ENCODE assay signal across 12 mouse cellular contexts in genomic region chr16:44717141-44717634, GRCm38 (mm10). TPM values are rescaled to one million over a fixed set of nuclear protein-coding genes. Genes with fewer than 3 reads are reported as not detected.
DNase-seq lines count a peak whose midpoint lies in the region; ATAC-seq and TF ChIP-seq lines count a peak whose summit lies in the region.
"Had no signal": no experiment of that assay in that cellular context is flagged by ENCODE, and none has a peak within 500 bp of the region (broad histone marks: within the 10 kb centered on the region; RNA-seq: fewer than 3 reads in every experiment).

No protein-coding gene starts in this region.

- WGBS in neural tube, embryonic 11.5 days = 87% methylated on average over 2 of the region's 2 CpGs
- WGBS in hindbrain, postnatal 0 days = 71% methylated on average over 2 of the region's 2 CpGs
- 82% methylated on average over 2 of the region's 2 CpGs for WGBS in stomach, postnatal 0 days

- H3K4me1 ChIP-seq in neural tube, embryonic 11.5 days (ENCODE audit: control insufficient read depth, insufficient read depth, low read length) = 0 out of 2 replicates have a peak, but pooled peaks cover 2% of the 10 kb centered on the region
- H3K4me1 ChIP-seq in hindbrain, postnatal 0 days (ENCODE audit: insufficient read depth, low read length) = no peaks in the 10 kb centered on the region
- no peaks in the 10 kb centered on the region for H3K4me1 ChIP-seq in stomach, postnatal 0 days (replicated peaks; ENCODE audit: control insufficient read depth, insufficient read depth)

- DNase-seq in cerebellum, adult 11 months = no peak
- DNase-seq in neural tube, embryonic 11.5 days (ENCODE audit: low spot score) = no peak
- no peak for DNase-seq in neural tube, embryonic 10.5 days (ENCODE audit: extremely low spot score, low spot score)
- DNase-seq in hindbrain, postnatal 0 days (ENCODE audit: low spot score) = no peak
- DNase-seq in stomach, postnatal 0 days (ENCODE audit: low spot score) = no peak
- DNase-seq in layer of hippocampus, postnatal 10 days (ENCODE audit: low spot score in 2 of 2) = no peak
- DNase-seq in spleen, adult 18-20 months = no peak

- no peaks in the 10 kb centered on the region for H3K36me3 ChIP-seq in neural tube, embryonic 11.5 days (ENCODE audit: control insufficient read depth, insufficient read depth, low read length)
- 0 out of 2 replicates have a peak, but pooled peaks cover 6% of the 10 kb centered on the region for H3K36me3 ChIP-seq in hindbrain, postnatal 0 days (ENCODE audit: insufficient read depth, low read length)
- H3K36me3 ChIP-seq in stomach, postnatal 0 days (ENCODE audit: control insufficient read depth, insufficient read depth, low read length) = peaks cover 2% of the 10 kb centered on the region; the same call in 1 of the 2 replicates

- H3K27me3 ChIP-seq in neural tube, embryonic 11.5 days (ENCODE audit: control insufficient read depth, insufficient read depth, low read length) = no peaks in the 10 kb centered on the region
- H3K27me3 ChIP-seq in hindbrain, postnatal 0 days (ENCODE audit: insufficient read depth, low read length) = no peaks in the 10 kb centered on the region
- H3K27me3 ChIP-seq in stomach, postnatal 0 days (ENCODE audit: control insufficient read depth, insufficient read depth, low read length) = no peaks in the 10 kb centered on the region
- H3K27me3 ChIP-seq: heart, embryonic 12.5 days had no signal

- H3K27ac ChIP-seq in neural tube, embryonic 11.5 days (ENCODE audit: low read depth, low read length) = no peak overlapping the region
- H3K27ac ChIP-seq in hindbrain, postnatal 0 days = no peak overlapping the region
- H3K27ac ChIP-seq in stomach, postnatal 0 days (replicated peaks) = no peak overlapping the region
- H3K27ac ChIP-seq: macrophage had no signal

- no peak overlapping the region for H3K4me2 ChIP-seq in neural tube, embryonic 11.5 days (ENCODE audit: low read depth)
- no peak overlapping the region for H3K4me2 ChIP-seq in hindbrain, postnatal 0 days (ENCODE audit: low read depth, low read length)
- H3K4me2 ChIP-seq in stomach, postnatal 0 days (replicated peaks; ENCODE audit: low read depth) = no peak overlapping the region
- H3K4me2 ChIP-seq: heart, embryonic 12.5 days; liver, embryonic 11.5 days had no signal

- 0 out of 2 replicates have a peak, but pooled peaks have one; percentile 11 for ATAC-seq in cerebellum, adult (ENCODE audit: insufficient number of reproducible peaks, low FRiP score, low TSS enrichment)
- peak; percentile 38; the same call in 1 of the 2 replicates for ATAC-seq in neural tube, embryonic 11.5 days (ENCODE audit: insufficient read depth, low FRiP score, low TSS enrichment)
- peak; percentile 63 for ATAC-seq in hindbrain, postnatal 0 days
- peak; percentile 46 for ATAC-seq in stomach, postnatal 0 days (ENCODE audit: low FRiP score, low TSS enrichment)

- TF ChIP-seq EP300 in stomach, postnatal 0 days (optimal IDR thresholded peaks at IDR 0.05) = no peak

- no peaks in the 10 kb centered on the region for H3K9me3 ChIP-seq in neural tube, embryonic 11.5 days (ENCODE audit: control insufficient read depth, low read length)
- H3K9me3 ChIP-seq in hindbrain, postnatal 0 days (ENCODE audit: low read length) = no peaks in the 10 kb centered on the region
- no peaks in the 10 kb centered on the region for H3K9me3 ChIP-seq in stomach, postnatal 0 days (ENCODE audit: control insufficient read depth, low read length)
- H3K9me3 ChIP-seq: heart, embryonic 12.5 days had no signal

- TF ChIP-seq CTCF in hindbrain, postnatal 0 days (IDR thresholded peaks at IDR 0.05; ENCODE audit: low read depth) = no peak
- TF ChIP-seq CTCF in stomach, postnatal 0 days (IDR thresholded peaks at IDR 0.05; ENCODE audit: low read depth) = no peak

- no peak overlapping the region for H3K9ac ChIP-seq in neural tube, embryonic 11.5 days (ENCODE audit: low read length)
- no peak overlapping the region for H3K9ac ChIP-seq in hindbrain, postnatal 0 days (replicated peaks; ENCODE audit: low read length)
- no peak overlapping the region for H3K9ac ChIP-seq in stomach, postnatal 0 days (ENCODE audit: low read length)
- H3K9ac ChIP-seq: heart, embryonic 12.5 days had no signal

- H3K4me3 ChIP-seq in neural tube, embryonic 11.5 days (ENCODE audit: low read depth, low read length) = no peak overlapping the region
- H3K4me3 ChIP-seq in hindbrain, postnatal 0 days (ENCODE audit: low read length) = no peak overlapping the region
- H3K4me3 ChIP-seq in stomach, postnatal 0 days (ENCODE audit: low read depth, low read length) = no peak overlapping the region
- H3K4me3 ChIP-seq: heart, embryonic 12.5 days had no signal

RNA-seq across cellular contexts. Expression of gene Nepro, which starts 6.9 kb away (rescaled TPM):
- polyA plus RNA-seq in neural tube, embryonic 11.5 days (2014; fragmentation: Nextera tagmentation; extraction: Ambion mirVana) = 11.9 and 12.3 TPM in 2 replicates
- total RNA-seq in hindbrain, postnatal 0 days (2014; rRNA removed) = 3.3 and 3.5 TPM in 2 replicates
- 3.2 TPM in 2 replicates for polyA plus RNA-seq in hindbrain, postnatal 0 days (2015; fragmentation: Nextera tagmentation; extraction: Ambion mirVana)
- polyA plus RNA-seq in stomach, postnatal 0 days (2015; fragmentation: Nextera tagmentation; extraction: Ambion mirVana) = 2.8 and 3.2 TPM in 2 replicates
- 1 to 10 TPM; 4.7 to 5.3 TPM for total RNA-seq in layer of hippocampus, postnatal 10 days (2021)

RNA-seq across cellular contexts. Expression of gene Gtpbp8, which starts 29.0 kb away (rescaled TPM):
- polyA plus RNA-seq in neural tube, embryonic 11.5 days (2014; fragmentation: Nextera tagmentation; extraction: Ambion mirVana) = 31.9 and 33.2 TPM in 2 replicates
- 22.4 and 22.9 TPM in 2 replicates for total RNA-seq in hindbrain, postnatal 0 days (2014; rRNA removed)
- polyA plus RNA-seq in hindbrain, postnatal 0 days (2015; fragmentation: Nextera tagmentation; extraction: Ambion mirVana) = 32.2 and 33.5 TPM in 2 replicates
- polyA plus RNA-seq in stomach, postnatal 0 days (2015; fragmentation: Nextera tagmentation; extraction: Ambion mirVana) = 17.6 and 19.8 TPM in 2 replicates
- 10 to 100 TPM; 25.5 to 29.1 TPM for total RNA-seq in layer of hippocampus, postnatal 10 days (2021)

RNA-seq across cellular contexts. Expression of gene Cd200r1, which starts 48.3 kb away (rescaled TPM):
- polyA plus RNA-seq in neural tube, embryonic 11.5 days (2014; fragmentation: Nextera tagmentation; extraction: Ambion mirVana) = 0.38 and 0.58 TPM in 2 replicates
- total RNA-seq in hindbrain, postnatal 0 days (2014; rRNA removed) = 0.42 TPM in 1 of 2 replicates, not detected in the other
- polyA plus RNA-seq in hindbrain, postnatal 0 days (2015; fragmentation: Nextera tagmentation; extraction: Ambion mirVana) = 0.39 and 0.68 TPM in 2 replicates
- polyA plus RNA-seq in stomach, postnatal 0 days (2015; fragmentation: Nextera tagmentation; extraction: Ambion mirVana) = 0.75 and 1.1 TPM in 2 replicates
- total RNA-seq in layer of hippocampus, postnatal 10 days (2021) = under 1 TPM; 0.16 to 0.46 TPM
- polyA plus RNA-seq: testis, adult 2 months had no signal

Comparison
In these comparisons a context has a peak if more than half of its experiments do, and no peak if none do; other contexts are left out.
1. ATAC-seq: peak in every context shown above with its lines; median percentile 63 in hindbrain, postnatal 0 days; 46 in stomach, postnatal 0 days; 38 in neural tube, embryonic 11.5 days; 11 in cerebellum, adult.